Mouse (Mus musculus) R1 (cell line): ENCODE measurements around the gene Il27.
A peak's percentile ranks its signal among the peaks of the same experiment; 100 is the strongest.

Source experiments
- DNase-seq: peaks from one replicate; pipeline ENCODE4 v3.0.0-alpha.2; 2018; ENCODE audit warnings: low read depth, low spot score

Gene Il27

GRCm38 (mm10) chr7:126607064-126607463 lies 12.3 kb upstream of the Il27 start:
- DNase-seq, result no peak

DNA sequence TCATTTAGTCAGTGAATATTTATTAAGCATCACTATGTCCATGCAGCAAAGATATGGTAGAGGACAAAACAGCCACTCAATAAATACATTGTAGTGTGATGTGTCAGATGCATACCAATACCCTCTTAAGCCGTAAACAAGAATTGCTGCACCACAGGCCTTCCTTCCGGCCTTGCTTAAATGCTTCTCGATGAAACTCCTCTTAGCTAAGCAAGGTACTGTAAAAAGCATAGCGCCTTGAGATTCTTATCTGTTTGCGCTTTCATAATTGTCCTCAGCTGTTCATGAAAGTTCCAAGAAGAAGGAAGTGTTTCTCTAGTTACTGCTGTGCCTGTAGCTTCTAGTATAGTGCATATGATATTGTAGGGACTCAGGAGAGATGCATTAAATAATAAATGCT lies 11.9 kb upstream of the Il27 start:
- DNase-seq, result no peak

GRCm38 (mm10) chr7:126602650-126603049 lies 7.9 kb upstream of the Il27 start:
- DNase-seq, result no peak

DNA sequence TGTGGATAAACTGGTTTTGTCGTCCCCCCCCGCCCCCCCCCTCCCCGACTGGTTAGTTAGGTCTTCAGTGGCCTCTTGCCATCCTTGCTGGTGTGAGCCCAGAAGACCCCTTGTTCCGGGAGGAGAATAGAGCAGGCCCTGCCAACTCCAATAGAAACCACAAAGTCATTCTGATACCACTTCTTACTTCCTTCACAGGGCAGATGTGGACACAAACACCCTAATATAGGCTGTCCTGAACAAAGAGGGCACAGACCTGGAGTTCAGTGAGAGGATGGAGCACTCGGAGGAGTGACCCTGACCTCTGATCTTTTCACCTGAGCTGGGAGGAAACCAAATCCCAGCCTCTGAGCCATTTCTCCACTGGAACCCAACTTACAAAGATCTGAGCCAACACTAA lies 7.2 kb upstream of the Il27 start:
- DNase-seq, result no peak

DNA sequence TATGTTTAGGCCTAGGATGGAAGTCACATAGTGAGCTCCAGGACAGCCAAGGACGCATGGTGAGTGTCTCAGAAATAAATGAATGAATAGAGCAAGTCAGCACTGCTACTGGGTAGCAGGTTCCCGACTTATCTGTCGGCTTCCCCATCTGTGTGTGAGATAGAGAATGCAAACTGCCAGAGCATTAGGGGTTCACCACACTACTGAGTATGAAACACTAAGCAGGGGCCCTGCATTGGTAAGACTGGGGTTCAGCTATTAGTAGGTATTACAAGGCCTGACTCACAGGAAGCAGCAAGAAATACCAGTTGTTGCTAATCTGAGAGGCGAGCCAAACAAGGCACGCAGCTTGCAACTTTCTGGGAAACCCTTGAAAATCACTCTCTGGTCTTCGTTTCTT lies 4.2 kb upstream of the Il27 start:
- DNase-seq, result no peak

DNA sequence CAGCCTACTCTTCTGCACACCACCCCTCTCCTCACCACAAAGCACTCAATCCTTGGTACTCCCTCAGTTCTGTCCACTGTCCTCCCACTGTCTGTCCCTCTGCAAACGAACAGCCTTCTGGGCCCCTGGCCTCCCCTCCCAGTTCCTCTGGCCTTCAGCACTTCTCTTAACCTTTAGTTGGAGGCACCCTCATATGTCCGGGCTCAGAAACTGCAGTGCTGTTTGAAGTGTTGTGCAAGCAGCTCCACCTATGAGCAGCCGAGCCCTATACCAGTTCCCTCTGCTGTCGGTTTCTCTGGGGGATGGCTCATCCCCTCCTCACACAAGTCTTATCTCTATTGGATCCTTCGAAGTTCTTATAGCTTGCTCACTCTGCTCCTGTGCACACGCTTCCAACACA lies 1.7 kb upstream of the Il27 start:
- no peak for DNase-seq

DNA sequence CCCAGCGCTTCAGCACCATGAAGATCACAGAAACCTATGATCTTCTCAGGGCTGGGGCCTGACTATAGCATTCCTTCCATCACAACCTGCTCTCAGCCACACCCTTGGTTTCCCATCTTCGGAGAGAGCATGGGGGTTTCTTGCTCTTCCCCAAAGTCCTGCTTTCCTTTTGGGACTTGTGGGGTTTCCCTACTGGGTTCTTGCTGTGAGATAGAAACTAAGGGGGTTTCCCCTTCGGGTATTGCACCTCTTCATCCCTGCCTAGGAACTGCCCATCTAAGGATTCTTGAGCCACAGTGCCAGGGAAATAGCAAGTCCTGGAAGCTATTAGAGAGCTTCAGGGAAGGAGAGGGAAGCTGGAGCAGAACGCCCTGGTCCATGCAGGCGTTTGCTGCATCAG lies 1.1 kb upstream of the Il27 start:
- DNase-seq, result no peak

DNA sequence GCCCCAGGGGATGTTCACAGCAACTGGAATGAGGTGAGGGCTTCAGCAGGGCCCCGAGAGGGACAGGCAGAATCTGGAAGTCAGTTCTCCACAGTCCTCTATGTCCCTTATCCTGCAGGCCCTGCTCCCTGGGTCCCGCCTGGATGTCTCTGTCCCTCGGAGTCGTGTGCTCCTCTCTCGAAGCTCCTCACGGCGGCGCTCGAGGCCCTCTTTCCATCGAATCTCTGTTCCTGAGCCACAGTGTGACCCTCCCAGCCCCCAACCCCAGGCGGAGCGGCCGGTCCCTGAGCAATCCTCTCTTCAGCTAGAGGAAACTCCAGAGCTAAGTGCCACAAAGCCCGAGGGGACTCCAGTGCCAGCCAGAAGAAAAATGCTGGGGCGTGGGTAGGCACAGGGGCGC lies 7.0 kb downstream of the Il27 start:
- peak; percentile 84 for DNase-seq

DNA sequence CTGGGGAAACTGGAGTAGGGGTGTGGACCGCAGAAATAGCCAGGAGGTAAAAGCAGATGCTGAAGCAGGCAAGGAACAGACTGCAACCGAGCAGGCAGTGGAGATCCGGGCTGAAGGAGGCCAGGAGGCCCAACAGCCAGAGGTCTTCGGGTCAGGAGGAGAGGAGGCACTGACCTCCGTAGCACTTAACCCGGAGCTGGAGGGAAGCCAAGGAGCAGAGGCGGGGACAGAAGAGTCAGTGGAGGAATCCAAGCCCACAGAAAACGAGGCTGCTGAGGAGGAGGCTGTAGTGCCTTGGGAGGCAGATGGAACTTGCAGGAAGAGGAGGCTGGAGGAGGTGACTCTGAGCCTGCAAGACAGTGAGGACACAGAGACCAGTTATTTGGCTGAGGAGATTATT lies 7.9 kb downstream of the Il27 start:
- DNase-seq, result no peak

DNA sequence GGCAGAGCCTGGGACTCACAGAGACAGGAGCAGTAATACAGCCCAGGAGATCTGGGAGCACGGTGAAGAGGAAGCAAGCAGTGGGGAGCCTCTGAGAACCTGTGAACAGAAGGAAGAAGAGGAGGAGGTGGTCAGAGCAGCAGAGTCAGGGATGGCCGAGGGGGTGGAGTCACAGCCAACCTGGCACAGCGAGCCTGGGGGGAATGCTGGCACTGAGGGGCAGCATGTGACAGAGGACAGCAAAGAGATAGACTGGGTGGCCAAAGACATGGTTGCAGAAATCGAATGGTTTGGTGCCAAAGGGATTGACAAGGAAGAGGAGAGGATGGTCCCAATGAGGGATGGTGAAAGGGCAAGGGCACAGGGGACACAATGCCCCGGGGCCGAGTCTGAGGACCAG lies 9.0 kb downstream of the Il27 start, which contains the start of gene Cln3:
TSS of gene Cln3 (minus strand) at position 101 of the 400 bp plus-strand sequence.
- no peak for DNase-seq

- peak; percentile 33 for DNase-seq
Observed at GRCm38 (mm10) chr7:126584506-126584977, 10.2 kb downstream of the Il27 start, which contains the start of gene Apobr. Apobr (plus strand) TSS chr7:126584942.

DNA sequence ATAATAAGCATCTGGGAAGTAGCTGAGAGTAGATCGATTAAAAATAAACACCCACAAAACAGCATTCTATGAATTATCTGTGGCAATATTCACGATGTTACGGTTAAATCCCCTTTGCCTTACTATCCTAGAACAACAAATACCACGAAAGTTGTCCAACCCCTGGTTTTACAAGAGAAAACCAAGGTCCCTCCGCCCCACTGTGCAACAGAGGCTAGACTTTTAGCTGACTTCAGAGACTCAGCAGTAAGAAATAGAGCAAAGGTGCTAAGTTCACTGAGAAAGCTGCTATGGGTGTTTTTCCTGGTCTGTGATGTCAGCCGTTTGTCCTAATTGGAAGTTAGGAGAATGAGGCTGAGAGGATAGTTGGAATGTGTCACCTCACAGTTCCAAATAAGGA lies 11.0 kb downstream of the Il27 start:
- no peak for DNase-seq

- DNase-seq, result peak; percentile 97
Observed at GRCm38 (mm10) chr7:126583251-126583709, 11.5 kb downstream of the Il27 start.

DNA sequence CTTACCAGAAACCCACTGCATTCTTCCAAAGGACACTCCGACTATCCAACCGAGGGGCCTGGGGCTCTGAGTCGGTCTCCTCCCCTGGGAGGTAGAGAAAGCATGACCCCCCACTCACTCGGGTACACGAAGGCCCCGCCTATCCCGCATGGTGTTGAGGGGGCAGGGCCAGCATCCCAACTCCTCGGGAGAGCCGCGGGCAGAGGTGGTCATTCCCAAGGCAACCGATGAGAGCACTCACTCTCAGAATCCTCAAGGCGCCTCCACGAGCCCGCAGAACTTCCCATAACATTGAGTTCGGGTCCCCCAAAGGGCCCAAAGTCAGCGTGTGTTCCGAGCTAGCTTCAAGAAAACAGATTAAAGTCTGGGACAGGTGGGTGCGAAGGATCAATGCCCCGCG lies 12.0 kb downstream of the Il27 start:
- peak; percentile 59 for DNase-seq

DNA sequence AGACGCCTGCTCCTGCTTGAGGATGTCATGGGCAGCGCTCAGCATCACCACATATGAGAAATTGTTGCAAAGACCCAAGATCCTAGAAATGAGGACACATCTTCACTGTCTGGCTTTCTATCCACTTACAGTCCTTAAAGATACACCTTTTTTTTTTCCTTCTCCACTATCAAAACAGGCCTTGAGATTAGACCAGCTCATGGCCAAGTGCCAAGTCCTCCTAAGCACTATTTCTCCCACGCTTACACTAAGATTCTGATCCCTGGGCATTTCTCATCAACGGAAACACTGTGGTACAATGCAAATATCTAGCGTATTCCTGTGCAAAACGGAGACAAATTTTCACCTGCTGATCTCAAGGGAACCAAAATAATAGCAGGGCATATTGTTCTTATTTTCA lies 13.1 kb downstream of the Il27 start:
- no peak for DNase-seq

- DNase-seq, result peak; percentile 53
Observed at GRCm38 (mm10) chr7:126579172-126579571, 15.6 kb downstream of the Il27 start.

- peak; percentile 87 for DNase-seq
Observed at GRCm38 (mm10) chr7:126576946-126577345, 17.8 kb downstream of the Il27 start.

- peak; percentile 96 for DNase-seq
Observed at GRCm38 (mm10) chr7:126566094-126566765, 28.5 kb downstream of the Il27 start, which contains the start of gene Eif3c. Eif3c (minus strand) TSS chr7:126566411.

DNA sequence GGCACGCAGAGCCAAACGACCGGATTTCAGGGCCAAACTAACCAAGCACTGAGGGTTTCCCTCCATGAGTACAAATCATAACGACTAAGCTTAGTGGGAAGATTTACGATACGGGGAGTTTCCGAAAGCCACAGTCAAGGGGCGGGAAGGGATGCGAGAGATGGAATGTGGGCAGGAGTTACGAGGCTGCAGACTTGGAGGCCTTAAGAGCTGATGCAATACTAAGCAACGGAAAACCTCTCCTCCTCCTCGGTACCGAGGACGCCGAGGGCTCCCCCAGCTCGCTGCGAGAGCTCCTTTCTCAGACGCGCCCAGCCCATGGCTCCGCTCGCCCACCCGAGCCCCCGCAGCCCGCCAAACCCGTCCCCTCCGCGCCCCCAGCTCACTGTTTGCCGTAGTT lies 29.0 kb downstream of the Il27 start:
- peak; percentile 63 for DNase-seq

GRCm38 (mm10) chr7:126556635-126557034 lies 38.1 kb downstream of the Il27 start:
- DNase-seq, result no peak

GRCm38 (mm10) chr7:126554796-126555195 lies 39.9 kb downstream of the Il27 start:
- no peak for DNase-seq

- DNase-seq, result no peak
Observed at GRCm38 (mm10) chr7:126545631-126546030, 49.1 kb downstream of the Il27 start.

- DNase-seq, result no peak
Observed at GRCm38 (mm10) chr7:126541661-126542060, 53.1 kb downstream of the Il27 start.
